Mouse (Mus musculus) heart, embryonic 10.5 days (tissue): ENCODE results near the gene Car11. TPM values are rescaled to one million over a fixed set of nuclear protein-coding genes. Genes with fewer than 3 reads are reported as not detected.

Experiments used
- DNase-seq: peaks from one replicate; pipeline ENCODE4 v3.0.0-alpha.2; 2017; ENCODE audit warnings: low spot score
- H3K27ac ChIP-seq: fragments of 300-500 bp; sonication (generic); 2 replicates; pipeline ENCODE4 v1.5.1; 2016; ENCODE audit warnings: mild to moderate bottlenecking
- H3K27me3 ChIP-seq: fragments of 300-500 bp; sonication (generic); 2 replicates; pipeline ENCODE4 v1.6.1; 2016; ENCODE audit warnings: mild to moderate bottlenecking; ENCODE audit not compliant: poor library complexity, insufficient read depth, severe bottlenecking
- H3K36me3 ChIP-seq: fragments of 300-500 bp; sonication (generic); 2 replicates; pipeline ENCODE4 v1.6.1; 2016; ENCODE audit warnings: mild to moderate bottlenecking, moderate library complexity
- H3K4me1 ChIP-seq: fragments of 300-500 bp; sonication (generic); 2 replicates; pipeline ENCODE4 v1.6.1; 2016; ENCODE audit warnings: mild to moderate bottlenecking
- H3K4me3 ChIP-seq: fragments of 300-500 bp; sonication (generic); 2 replicates; pipeline ENCODE4 v1.5.1; 2016; ENCODE audit warnings: mild to moderate bottlenecking, moderate library complexity
- H3K9me3 ChIP-seq: fragments of 300-500 bp; sonication (generic); 2 replicates; pipeline ENCODE4 v1.6.1; 2016; ENCODE audit warnings: mild to moderate bottlenecking, moderate library complexity
- WGBS: fragments of 180-500 bp; shearing (Covaris S2); methylation state at CpG from one replicate; pipeline ENCODE4 v1.1.7; 2016; 5-methylcytosine and 5-hydroxymethylcytosine counted together
- polyA plus RNA-seq: library from polyadenylated mRNA; unstranded; fragments of >200 nt; fragmentation: Nextera tagmentation; extraction: Ambion mirVana; gene quantifications from 2 replicates; pipeline ENCODE4 v1.2.1, GENCODE M21; 2016

Car11 gene
- polyA plus RNA-seq, 1 experiment from 2014 or later: 3.1 TPM

DNA sequence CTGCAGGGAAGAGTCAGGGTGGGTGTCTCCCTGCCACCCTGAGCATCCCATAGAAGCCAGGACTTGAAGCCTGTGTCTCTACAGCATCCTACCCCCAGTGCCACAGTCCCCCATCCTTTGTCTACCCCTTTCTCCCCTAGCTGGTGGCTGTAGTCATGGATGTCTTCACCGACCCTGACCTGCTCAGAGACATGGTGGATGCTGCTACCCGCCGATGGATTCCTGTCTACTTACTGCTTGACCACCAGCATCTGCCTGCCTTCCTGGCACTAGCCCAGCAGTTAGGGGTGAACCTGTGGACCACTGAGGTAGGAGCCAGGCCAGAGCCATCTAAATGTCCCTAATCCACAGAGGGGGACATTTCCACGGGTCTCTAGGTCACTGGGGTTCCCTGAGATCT lies 23.7 kb downstream of the Car11 start:
- H3K36me3 ChIP-seq: peaks cover 90% of the 10 kb centered on the region
- 86% methylated on average over 4 of the region's 4 CpGs for WGBS

DNA sequence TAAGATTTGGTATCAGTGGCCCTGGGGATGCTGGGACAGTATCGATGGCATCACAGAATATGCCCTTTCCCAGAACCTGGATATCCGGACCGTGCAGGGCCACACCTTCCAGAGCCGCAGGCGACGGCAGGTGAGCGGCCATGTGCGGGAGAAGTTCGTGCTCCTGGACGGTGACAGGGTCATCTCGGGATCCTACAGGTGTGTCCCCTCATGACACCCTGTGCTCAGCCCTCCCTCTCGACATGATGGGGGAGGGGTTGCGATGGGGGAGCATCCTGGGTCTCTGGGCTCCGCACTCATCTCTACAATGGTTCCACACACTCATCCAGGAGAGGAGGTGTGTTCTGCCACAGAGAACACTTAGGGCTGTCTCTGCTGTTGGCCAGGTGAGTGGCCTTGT lies 24.1 kb downstream of the Car11 start:
- no peaks in the 10 kb centered on the region for H3K27me3 ChIP-seq
- no peaks in the 10 kb centered on the region for H3K9me3 ChIP-seq
- no peak overlapping the region for H3K4me3 ChIP-seq
- WGBS: 94% methylated on average over 14 of the region's 14 CpGs
- H3K4me1 ChIP-seq: peaks cover 38% of the 10 kb centered on the region
- H3K36me3 ChIP-seq: peaks cover 92% of the 10 kb centered on the region
- H3K27ac ChIP-seq: no peak overlapping the region
- no peak for DNase-seq

More for the DNA sequence above, 23.7 kb downstream of the Car11 start:
- H3K9me3 ChIP-seq: no peaks in the 10 kb centered on the region
- H3K27me3 ChIP-seq: no peaks in the 10 kb centered on the region
- no peak overlapping the region for H3K4me3 ChIP-seq
- H3K4me1 ChIP-seq: peaks cover 40% of the 10 kb centered on the region
- no peak for DNase-seq
- H3K27ac ChIP-seq: no peak overlapping the region

DNA sequence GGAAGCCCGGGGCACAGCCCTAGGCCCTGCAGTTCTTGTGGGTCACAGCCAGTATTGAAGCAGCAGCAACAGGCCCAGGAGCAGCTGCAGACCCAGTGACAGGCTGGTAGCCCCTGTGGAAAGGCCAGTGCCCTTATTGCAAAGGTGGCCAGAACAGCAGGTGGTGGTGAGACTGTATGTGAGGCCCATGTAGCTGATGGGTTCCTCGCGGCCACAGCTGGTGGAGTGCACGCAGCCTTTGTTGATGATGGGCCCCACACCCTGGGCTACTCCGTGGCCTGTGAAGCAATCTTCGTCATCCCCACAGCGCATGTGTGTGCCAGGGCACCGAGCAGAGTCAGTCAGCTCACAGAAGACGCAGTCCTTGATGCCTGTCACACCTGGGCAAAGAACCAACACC lies 25.5 kb downstream of the Car11 start:
- Histone ChIP-seq H3K9me3 (no peaks in the 10 kb centered on the region), H3K27me3 (no peaks in the 10 kb centered on the region), H3K4me1 (peaks cover 33% of the 10 kb centered on the region), H3K36me3 (peaks cover 86% of the 10 kb centered on the region), H3K4me3 (no peak overlapping the region), H3K27ac (no peak overlapping the region)
- no peak for DNase-seq
- WGBS: 92% methylated on average over 9 of the region's 9 CpGs

DNA sequence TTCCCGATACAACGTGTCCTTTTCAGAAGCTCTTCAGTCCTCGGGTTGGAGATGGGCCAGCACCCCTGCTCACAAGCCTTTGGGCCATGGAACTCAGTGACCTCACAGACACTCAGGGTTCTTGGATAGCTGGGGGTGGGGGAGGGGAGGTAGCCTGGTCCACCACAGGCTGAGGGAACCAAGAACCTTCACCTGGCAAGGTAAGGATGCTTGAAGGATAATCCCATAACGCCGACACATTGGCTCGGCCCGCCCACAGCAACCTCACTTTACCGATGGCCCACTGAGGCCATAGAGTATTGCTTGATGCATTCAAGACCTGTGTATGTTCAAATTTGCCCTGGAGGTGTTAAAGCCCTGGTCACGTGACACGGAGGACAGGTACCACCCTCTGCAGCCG lies 26.1 kb downstream of the Car11 start, which contains the start of gene Spaca4:
Gene Spaca4 (minus strand): TSS at position 101 of the 400 bp plus-strand sequence.
- Histone ChIP-seq H3K36me3 (peaks cover 81% of the 10 kb centered on the region), H3K9me3 (no peaks in the 10 kb centered on the region), H3K27me3 (no peaks in the 10 kb centered on the region), H3K4me3 (no peak within 1 kb of the TSS), H3K4me1 (peaks cover 37% of the 10 kb centered on the region), H3K27ac (no peak within 1 kb of the TSS)
- WGBS: 92% methylated on average over 11 of the region's 11 CpGs
- DNase-seq: no peak

DNA sequence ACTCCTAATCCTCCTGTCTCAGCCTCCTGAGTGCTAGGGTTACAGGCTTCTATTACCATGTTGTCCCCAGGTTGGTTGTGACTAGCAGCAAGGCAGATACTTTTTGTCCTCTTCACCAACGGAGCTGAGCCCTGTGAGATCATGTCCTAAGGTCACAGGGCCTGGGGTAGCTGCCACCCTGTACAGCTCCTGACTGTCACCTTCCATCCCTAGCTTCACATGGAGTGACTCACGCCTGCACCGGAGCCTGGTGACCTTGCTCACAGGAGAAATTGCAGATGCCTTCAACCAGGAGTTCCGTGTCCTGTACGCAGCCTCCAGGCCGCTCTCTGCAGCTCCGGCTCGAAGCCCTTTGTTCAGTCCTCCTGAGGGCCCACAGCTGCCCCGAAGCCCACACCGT lies 26.8 kb downstream of the Car11 start:
- whole genome bisulfite sequencing: 94% methylated on average over 10 of the region's 10 CpGs
- H3K4me1 ChIP-seq: peaks cover 37% of the 10 kb centered on the region
- H3K27me3 ChIP-seq: no peaks in the 10 kb centered on the region
- no peak for DNase-seq
- H3K36me3 ChIP-seq: peaks cover 74% of the 10 kb centered on the region
- H3K9me3 ChIP-seq: no peaks in the 10 kb centered on the region
- no peak overlapping the region for H3K27ac ChIP-seq
- no peak overlapping the region for H3K4me3 ChIP-seq

DNA sequence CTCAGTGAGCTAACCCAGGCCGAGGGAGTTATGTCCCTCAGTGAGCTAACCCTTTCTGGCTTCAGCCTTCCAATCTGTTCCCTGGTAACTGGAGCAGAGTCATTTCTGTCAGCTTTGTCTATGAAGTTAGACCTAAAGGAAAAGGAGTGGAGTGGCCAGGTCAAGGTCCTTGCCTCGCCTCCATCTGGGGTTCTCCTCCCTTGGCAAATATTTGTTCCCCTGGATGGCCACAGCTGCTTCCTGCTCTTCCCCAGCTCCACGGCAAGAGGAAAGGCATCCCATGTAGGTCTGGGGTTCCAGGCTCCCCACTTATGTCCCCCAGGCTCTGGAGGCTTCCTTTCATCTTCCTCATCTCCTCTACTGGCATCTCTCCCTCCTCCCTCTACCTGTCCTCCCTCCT lies 28.0 kb downstream of the Car11 start:
- no peaks in the 10 kb centered on the region for H3K9me3 ChIP-seq
- H3K27ac ChIP-seq: no peak overlapping the region
- DNase-seq: no peak
- no peak overlapping the region for H3K4me3 ChIP-seq
- peaks cover 62% of the 10 kb centered on the region for H3K36me3 ChIP-seq
- 92% methylated on average over 3 of the region's 3 CpGs for WGBS
- H3K27me3 ChIP-seq: no peaks in the 10 kb centered on the region
- peaks cover 26% of the 10 kb centered on the region for H3K4me1 ChIP-seq

DNA sequence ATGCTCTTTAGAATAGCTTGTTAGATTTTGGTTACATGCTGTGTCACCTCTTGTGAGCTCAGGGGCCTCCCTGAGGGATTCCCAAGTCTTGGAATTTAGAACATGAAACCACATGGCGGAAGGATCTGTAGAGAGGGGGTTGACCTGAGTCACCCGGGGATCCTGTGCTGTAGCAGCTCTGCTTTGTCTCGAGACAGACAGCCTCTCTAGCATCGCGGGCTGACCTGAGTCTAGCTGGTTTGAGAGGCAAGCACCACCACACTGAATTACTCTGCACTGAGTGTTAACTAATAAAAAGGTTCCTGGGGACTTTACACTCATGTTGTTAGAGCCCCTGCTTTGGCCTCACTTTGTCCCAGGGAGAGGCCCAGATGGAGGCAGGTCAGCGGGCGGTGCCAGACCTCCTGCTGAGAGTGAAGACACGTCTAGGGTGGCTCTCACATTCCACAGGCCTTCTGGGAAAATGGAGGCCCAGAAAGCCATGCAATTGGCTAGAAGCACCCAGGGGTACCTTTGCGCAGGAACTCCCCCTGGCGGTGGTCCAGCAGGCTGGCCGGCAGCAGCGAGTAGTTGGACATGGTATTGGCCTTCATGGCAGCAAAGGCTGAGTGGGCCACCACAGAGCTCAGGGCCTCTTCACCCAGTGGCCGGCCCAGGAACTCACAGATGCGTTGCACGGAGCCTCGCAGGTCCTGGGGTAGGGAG lies 31.2 kb downstream of the Car11 start:
- H3K27me3 ChIP-seq: no peaks in the 10 kb centered on the region
- DNase-seq: peak; percentile 90
- H3K4me3 ChIP-seq: no peak overlapping the region
- H3K36me3 ChIP-seq: peaks cover 29% of the 10 kb centered on the region
- no peaks in the 10 kb centered on the region for H3K9me3 ChIP-seq
- WGBS: 14% methylated on average over 16 of the region's 16 CpGs
- H3K27ac ChIP-seq: peak overlapping the region; percentile 59
- peaks cover 25% of the 10 kb centered on the region for H3K4me1 ChIP-seq

DNA sequence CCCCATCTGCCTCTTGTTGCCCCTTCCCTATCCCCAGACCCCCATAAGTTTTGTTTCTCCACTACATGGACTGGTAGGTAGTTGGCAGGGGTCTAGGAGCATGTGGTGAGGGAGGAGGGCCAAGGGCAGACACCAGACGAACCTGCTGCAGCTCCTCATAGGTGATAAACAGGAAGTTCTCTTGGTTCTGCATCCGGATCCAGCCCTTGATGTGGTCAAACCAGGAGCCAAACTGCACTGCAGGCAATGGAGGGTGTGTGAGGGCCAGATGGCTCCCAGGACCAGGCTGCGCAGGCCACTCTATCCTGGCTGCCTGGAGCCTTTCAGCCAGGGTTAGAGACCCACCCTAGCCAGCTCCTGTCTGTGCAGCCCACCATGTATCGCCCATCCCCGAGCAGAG lies 33.8 kb downstream of the Car11 start:
- H3K27ac ChIP-seq: no peak overlapping the region
- H3K27me3 ChIP-seq: no peaks in the 10 kb centered on the region
- DNase-seq: no peak
- H3K9me3 ChIP-seq: no peaks in the 10 kb centered on the region
- no peak overlapping the region for H3K4me3 ChIP-seq
- WGBS: 74% methylated on average over 5 of the region's 5 CpGs
- peaks cover 21% of the 10 kb centered on the region for H3K4me1 ChIP-seq
- H3K36me3 ChIP-seq: peaks cover 10% of the 10 kb centered on the region; the same call in 1 of the 2 replicates

DNA sequence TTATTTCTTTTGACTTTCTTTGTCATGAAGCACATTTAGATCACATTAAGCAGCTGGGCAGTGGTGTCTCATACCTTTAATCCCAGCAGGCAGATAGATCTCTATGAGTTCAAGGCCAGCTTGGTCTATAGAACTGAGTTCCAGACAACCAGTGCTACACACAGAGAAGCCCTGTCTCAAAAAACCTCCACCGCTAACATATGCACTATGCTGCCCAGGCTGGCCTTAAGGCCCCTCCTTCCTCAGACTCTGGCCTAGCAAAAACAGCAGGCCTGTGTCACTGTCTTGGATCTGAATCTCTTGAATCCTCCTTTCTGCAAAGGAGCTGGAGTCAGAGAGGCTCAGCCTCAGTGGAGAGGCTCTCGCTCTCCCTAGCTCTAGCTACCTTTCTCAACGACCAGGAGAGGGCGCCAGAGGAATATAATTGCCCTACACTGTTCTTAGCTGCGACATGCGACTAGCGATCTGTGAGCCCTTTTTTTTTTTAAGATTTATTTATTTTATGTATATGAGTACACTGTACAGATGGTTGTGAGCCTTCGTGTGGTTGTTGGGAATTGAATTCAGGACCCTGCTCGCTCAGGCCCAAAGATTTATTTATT lies 39.6 kb downstream of the Car11 start:
- H3K9me3 ChIP-seq: no peaks in the 10 kb centered on the region
- peaks cover 18% of the 10 kb centered on the region for H3K27me3 ChIP-seq
- no peak overlapping the region for H3K4me3 ChIP-seq
- H3K27ac ChIP-seq: no peak overlapping the region
- H3K36me3 ChIP-seq: no peaks in the 10 kb centered on the region
- peaks cover 10% of the 10 kb centered on the region for H3K4me1 ChIP-seq
- WGBS: 6% methylated on average over 9 of the region's 9 CpGs
- peak; percentile 91 for DNase-seq

DNA sequence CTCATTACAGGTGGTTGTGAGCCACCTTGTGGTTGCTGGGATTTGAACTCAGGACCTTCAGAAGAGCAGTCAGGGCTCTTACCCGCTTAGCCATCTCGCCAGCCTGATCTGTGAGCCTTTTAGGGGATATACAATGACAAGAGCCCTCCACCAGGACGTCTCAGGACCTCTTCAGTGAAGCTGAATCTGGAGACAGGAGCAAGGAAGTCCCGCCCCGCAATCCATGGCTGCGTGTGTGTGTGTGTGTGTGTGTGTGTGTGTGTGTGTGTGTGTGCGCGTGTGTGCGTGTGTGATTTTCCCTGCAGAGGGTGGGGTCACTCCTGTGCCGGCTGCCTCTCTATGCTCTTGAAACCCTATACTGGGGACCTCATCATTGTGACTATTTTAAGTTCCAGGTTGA lies 40.2 kb downstream of the Car11 start:
- no peak for DNase-seq
- Histone ChIP-seq H3K27ac (no peak overlapping the region), H3K4me1 (peaks cover 10% of the 10 kb centered on the region), H3K4me3 (no peak overlapping the region), H3K27me3 (peaks cover 18% of the 10 kb centered on the region), H3K9me3 (no peaks in the 10 kb centered on the region), H3K36me3 (no peaks in the 10 kb centered on the region)
- 62% methylated on average over 10 of the region's 10 CpGs for WGBS

DNA sequence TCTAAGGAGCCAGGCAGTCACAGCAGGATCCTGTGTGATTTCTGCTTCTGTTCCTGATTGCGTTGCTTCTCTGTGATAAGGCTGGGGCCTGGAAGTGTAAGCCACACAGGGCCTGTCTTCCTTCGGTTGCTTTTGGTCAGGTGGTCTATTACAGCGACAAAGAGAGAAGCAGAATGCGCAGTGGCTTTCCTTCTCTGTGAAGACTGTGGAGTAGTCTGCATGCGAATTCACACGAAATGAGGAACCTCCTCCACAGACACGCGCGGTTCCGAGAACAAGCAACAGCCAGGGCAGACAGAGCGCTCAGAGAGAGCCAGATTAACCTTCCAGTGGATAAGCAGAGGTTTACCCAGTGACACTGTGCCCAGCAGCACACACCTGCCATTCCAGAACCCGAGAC lies 41.7 kb downstream of the Car11 start:
- H3K27ac ChIP-seq: no peak overlapping the region
- no peaks in the 10 kb centered on the region for H3K9me3 ChIP-seq
- peaks cover 10% of the 10 kb centered on the region for H3K4me1 ChIP-seq
- 75% methylated on average over 12 of the region's 12 CpGs for WGBS
- DNase-seq: no peak
- H3K4me3 ChIP-seq: peak overlapping the region; percentile 42; the same call in 1 of the 2 replicates
- peaks cover 18% of the 10 kb centered on the region for H3K27me3 ChIP-seq
- no peaks in the 10 kb centered on the region for H3K36me3 ChIP-seq

DNA sequence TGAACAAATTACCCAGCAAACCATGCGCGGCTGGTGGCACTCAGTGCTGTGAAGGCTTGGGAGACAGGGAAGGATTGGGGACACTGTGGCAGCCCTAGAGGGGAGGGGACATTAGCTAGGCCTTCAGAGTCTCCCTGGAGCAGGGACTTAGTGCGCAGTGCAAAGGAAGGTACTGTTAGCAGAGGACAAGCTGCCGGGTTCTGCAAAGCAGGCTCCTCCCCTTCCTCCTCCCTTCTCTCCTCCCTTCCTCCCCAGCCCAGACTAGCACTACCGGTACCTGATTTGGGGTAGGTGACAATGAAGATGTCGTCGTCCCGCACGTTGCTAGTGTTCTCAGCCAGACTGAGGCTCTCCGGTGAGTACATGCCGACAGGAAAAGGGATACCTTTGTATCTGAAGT lies 42.1 kb downstream of the Car11 start:
- Histone ChIP-seq H3K36me3 (no peaks in the 10 kb centered on the region), H3K4me1 (peaks cover 10% of the 10 kb centered on the region), H3K9me3 (0 out of 2 replicates have a peak, but pooled peaks cover 2% of the 10 kb centered on the region), H3K27me3 (peaks cover 18% of the 10 kb centered on the region), H3K4me3 (peak overlapping the region; percentile 42), H3K27ac (no peak overlapping the region)
- WGBS: 33% methylated on average over 11 of the region's 11 CpGs
- no peak for DNase-seq

DNA sequence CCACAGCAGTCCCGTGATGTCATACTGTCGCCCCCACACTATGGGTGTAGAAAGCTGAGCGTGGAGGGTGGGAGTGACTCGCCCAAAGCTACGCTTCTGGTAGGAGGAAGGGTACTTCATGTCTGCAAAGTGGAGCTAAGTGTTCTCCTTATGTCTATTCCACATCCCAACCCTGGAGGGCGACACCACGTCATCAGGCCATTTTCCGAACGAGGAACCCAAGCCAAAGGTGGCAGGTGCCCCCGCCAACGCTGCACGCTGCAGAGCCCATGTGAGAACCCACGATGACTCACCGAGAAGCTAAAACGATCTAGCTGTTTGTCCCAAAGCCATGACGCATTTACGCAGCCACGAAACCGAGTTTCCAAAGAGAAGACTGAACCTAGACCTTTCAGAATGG lies 42.7 kb downstream of the Car11 start:
- 37% methylated on average over 19 of the region's 19 CpGs for WGBS
- no peak overlapping the region for H3K27ac ChIP-seq
- H3K4me3 ChIP-seq: peak overlapping the region; percentile 42
- H3K36me3 ChIP-seq: no peaks in the 10 kb centered on the region
- H3K4me1 ChIP-seq: peaks cover 10% of the 10 kb centered on the region
- DNase-seq: no peak
- peaks cover 18% of the 10 kb centered on the region for H3K27me3 ChIP-seq
- 0 out of 2 replicates have a peak, but pooled peaks cover 2% of the 10 kb centered on the region for H3K9me3 ChIP-seq
